Mouse (Mus musculus) brain, embryonic 14.5 days (tissue): Measurements from ENCODE around the gene Sept12. TPM values are rescaled to one million over a fixed set of nuclear protein-coding genes. Genes with fewer than 3 reads are reported as not detected.

Experiments
- DNase-seq: peaks from one replicate; pipeline ENCODE4 v3.0.0-alpha.2; 2011; ENCODE audit warnings: low read depth
- CTCF ChIP-seq: fragments of 200-500 bp; IDR thresholded peaks from 2 replicates; pipeline ENCODE4 v1.5.1; 2012; ENCODE audit warnings: inconsistent platforms, mild to moderate bottlenecking, moderate library complexity, borderline replicate concordance; ENCODE audit not compliant: insufficient read depth, insufficient read length; ENCODE audit errors: extremely low read depth
- POLR2A ChIP-seq: fragments of 200-500 bp; IDR thresholded peaks from 2 replicates; pipeline ENCODE4 v1.6.1; 2012; ENCODE audit warnings: mild to moderate bottlenecking, inconsistent platforms, borderline replicate concordance; ENCODE audit not compliant: poor library complexity, insufficient read depth, insufficient read length, severe bottlenecking; ENCODE audit errors: extremely low read depth
- polyA plus RNA-seq: library from polyadenylated mRNA; depleted of rRNA; stranded (reverse); fragments of >200 nt; gene quantifications from 2 replicates; pipeline ENCODE4 v1.2.3, GENCODE M21; 2012

The Sept12 gene
- polyA plus RNA-seq, 1 experiment, result not detected

DNA sequence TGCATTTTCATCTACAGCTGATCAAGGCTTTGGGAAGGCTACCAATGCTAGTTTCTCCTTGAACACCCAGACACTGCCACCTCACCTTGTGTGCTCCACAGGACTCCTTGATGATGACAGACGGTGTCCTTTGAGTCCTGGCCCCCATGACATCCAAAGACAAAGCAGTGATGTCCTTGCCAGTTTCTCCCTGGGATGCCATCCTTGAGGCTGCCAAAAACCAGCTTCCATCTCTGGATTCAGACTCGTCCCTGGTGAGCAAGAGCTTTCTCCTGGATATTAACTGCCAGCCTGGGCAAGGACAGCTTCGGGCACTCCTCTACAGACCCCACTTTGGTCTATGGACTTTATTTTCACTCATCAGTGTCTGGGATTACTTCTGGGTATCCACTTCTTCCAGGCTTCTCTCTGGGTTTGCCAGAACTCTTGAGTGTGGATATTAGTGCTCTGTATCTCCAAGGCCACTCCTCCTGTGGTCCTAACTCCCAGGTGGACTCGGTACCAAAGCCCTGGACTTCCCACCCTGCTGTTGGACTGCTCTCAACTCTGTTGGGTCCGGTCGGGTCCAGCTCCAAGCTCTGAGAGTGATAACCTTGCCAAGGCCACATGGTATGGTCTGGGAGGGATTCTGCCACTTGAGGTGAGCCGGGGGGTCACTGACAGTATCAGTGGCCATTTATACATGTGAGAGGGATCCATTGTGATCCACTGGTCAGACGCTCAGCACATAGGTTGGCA, 32.1 kb downstream of the Sept12 start:
- TF ChIP-seq POLR2A, result no peak
- TF ChIP-seq CTCF, result no peak
- DNase-seq, result no peak

DNA sequence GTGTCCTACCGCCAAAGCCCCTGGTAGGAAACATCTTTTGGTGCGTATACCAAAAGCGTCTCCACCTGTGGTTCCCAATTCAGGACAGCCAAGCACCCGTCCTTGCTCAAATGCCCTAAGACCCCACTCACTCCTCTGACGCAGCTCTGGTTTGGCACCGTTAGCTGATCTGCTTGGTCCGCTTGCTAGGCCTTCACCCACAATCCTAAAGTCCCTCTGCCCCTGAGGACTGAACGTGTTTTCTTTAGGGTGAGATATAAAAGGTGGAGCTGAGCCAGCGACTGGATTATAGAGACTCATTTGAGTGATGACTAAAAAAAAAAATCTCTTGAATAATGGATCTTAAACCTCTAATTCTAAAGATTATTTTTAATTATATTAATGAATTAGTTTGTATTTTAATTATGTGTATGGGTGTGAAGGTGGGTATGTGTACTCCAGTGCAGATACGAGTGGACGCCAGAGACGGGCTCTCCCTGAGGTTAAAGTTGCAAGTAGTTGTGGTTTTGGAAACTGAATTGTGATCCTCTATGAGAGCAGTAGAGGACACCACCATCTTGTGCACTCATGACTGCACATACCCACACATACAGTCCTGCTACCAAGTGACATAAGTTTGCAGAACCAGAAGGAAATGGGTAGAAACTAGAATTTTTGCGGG, 32.8 kb downstream of the Sept12 start:
- no peak for TF ChIP-seq POLR2A
- TF ChIP-seq CTCF, result no peak
- DNase-seq, result peak; percentile 5

DNA sequence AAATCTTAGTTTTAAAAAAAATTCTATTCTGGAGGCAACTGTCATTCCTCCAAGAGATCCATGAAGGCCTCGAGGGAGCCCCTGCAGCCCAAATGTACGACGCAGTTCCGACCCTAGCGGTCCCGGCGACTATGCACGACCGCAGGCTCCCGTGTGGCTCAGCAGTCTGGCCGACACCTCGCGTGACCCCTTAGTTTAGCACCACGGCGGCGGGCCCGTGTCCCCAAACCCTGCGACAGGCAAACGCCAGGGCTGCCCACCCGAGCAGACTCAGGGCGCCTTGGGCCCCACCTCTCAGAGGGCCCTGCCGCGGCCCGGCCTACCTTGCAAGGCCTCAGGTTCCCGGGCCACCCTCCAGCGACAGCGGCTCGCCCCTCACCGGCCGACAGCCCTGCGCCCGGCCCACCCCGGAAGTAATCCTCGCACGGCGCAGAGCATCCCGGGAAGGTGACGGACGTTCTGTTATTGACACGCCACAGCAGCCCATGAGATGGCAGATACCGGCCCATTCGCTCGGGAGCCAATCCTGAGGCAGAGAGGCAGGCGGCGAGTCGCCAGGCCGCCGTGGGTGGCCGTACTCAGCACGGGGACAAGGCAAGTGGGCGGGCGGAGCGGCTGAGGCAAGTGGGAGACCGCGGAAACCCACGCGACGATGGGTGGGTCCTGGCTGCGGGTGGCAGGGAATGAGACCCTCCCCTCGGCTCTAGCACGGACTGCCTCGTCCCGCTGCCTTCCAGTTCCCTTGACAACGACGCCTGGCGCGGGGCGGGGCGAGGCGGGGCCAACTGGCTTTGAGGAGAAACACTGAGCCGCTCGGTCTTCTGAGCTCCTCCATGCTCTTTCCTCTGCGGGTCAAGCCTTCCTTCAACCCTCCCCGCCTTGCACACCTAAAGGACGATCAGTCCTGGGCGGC, 33.6 kb downstream of the Sept12 start, which contains the start of gene Anks3:
Gene Anks3 (minus strand): TSS at position 409 of the 913 bp plus-strand sequence.
- TF ChIP-seq CTCF (no peak), POLR2A (peak; percentile 71)
- DNase-seq, result peak; percentile 99

DNA sequence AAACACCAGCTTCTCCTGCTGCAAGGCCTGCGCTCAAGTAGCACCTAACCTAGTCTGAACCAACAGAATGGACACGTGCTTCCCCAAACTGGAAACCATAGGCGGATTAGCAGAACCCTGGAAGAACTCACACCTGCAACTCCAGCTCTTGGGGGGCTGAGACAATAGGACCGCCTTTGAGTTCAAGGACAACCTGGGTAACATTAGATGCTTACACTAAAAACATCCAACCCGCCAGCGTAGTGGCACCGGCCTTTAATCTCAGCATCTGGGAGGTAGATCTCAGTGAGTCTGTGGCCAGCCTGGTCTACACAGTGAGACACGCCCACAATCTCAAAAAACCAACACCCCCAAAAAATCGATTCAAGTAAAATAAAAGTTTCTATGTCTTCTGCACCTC, 34.3 kb downstream of the Sept12 start:
- no peak for TF ChIP-seq POLR2A
- TF ChIP-seq CTCF, result no peak
- DNase-seq, result no peak

DNA sequence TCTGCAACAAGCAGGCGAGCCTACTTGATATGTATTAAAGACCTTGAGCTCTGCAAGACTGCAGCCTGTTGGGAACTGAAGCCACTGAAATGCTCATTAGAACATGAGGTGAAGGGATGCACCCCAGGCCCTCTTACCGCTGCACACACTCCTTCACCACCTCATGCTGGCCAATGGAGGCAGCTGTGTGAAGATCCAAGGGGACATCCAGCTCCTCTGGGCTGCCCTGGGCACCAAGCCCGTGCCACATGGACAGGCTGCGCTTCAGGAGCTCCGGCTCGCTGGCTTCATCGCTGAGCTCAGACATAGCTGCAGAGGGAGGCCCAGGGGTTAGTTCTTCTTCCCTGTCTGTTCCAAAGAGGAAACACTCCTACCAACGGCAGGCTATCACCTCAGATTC, 37.4 kb downstream of the Sept12 start:
- TF ChIP-seq POLR2A (no peak), CTCF (no peak)
- DNase-seq, result no peak

DNA sequence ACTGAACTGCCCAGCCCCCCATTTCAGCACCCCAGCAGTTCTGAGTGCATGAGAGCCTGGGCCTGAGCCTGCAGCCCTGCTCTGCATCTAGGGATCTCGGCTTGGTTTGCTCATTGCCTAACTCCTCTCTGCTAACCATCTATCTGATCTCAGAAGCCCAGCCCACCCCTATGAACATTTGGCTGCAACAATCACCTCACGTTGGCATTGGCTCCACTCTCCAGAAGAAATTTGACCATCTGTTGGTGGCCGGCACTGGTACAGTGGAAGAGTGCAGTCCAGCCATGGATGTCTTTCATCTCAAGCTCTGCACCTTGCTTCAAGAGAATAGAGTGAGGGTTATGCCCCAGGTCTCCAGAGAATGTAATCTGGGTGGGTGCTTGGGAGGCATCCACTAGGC, 40.2 kb downstream of the Sept12 start:
- no peak for TF ChIP-seq CTCF
- TF ChIP-seq POLR2A, result no peak
- DNase-seq, result no peak

DNA sequence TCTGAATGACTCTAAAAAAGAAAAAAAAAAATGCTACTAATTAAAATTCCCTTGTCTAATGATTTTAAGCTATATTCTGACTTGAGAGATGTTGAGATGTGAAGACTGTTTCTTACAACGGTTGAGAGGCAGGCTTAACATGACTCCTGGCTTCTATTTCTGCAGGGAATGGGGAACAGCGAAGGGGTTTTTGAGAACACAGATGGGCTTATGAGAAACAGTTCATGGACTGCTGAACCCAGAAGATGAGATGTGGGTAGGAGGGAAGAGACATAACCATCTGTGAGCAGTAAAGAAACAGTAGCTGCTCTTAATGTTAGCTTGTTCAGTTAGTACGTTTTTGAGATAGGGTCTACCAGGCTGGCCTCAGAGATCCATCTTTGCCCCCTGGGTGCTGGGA, 41.0 kb downstream of the Sept12 start:
- DNase-seq, result no peak
- TF ChIP-seq POLR2A (no peak), CTCF (no peak)

DNA sequence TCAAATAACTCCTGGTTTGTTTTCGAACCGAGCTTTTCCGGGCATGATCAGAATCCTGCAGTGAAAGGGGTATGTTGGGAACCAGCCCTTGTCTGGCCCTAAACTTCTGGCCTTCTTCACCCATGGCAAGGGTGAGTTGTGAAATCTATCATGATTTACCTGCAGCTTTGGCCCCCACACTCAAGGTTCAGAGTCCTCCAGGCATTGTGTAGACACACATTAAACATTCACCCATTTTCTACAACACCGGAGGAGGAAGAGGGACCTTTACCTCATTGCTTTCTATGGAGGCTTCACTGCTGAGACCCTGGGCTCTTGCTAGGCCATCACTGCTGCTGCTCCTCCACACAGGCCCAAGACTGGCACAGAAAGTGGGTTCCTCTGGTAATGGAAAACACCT, 50.3 kb downstream of the Sept12 start:
- no peak for DNase-seq
- no peak for TF ChIP-seq CTCF
- no peak for TF ChIP-seq POLR2A

DNA sequence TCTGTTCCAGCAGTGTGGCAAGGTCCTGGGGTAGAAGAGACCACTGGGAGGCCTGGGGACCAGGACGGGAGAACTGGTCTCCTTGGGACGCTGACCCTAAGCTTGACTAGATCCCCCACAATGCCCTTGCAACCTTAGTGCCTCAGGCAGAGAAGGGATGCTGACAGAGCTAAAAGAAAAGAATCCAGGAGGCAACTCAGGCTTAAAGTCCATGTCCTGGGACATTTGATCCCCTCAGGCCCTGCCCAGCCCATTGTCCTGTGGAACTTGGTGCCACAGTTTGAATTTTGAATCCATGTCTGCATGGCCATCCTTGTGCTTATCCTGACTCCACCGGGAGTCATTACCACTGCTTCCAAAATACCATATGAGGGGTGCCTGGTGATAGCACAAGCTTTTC, 51.5 kb downstream of the Sept12 start:
- no peak for DNase-seq
- no peak for TF ChIP-seq CTCF
- TF ChIP-seq POLR2A, result no peak

DNA sequence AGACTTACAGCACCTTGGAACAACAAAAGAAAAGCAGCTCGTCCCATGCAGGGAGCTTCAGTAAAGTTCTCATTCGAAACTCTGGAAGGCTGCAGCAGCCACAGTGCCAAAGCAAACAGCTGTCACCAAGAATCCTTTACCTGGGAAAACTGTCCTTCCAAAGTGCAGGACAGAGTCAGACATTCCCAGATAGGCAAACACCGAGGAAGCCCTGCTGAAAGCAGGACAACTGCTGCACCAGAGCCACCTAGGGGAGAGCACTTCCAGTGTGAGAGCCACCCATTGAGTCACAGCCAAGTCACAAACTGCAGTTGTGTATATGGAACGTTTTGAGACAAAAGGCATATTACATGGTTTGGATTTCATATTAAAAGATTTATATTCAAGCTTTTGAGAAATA, 52.2 kb downstream of the Sept12 start:
- no peak for TF ChIP-seq CTCF
- TF ChIP-seq POLR2A, result no peak

DNA sequence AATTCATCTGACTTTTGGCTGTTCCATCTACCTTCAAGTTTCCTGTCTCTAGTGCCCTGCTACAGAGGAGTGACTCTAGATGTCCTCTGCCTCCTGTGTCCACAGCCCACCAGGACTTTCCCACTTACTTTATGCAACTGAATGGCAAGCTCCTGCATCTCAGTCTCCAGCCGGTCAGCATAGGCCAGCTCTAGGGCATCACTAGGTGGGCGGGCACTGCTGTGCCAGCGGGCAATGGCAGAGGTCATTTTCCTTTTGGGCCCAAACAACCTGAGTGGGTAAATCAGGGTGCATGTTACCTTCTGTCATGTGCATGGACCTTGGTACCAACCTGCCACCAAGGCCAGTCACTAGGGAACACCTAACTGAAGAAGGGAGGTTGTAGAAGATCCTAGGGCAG, 54.2 kb downstream of the Sept12 start:
- DNase-seq, result no peak
- TF ChIP-seq CTCF (no peak), POLR2A (no peak)

More for the DNA sequence above, 52.2 kb downstream of the Sept12 start:
- DNase-seq, result no peak
